Mouse (Mus musculus) lung, embryonic 14.5 days (tissue): ENCODE measurements around the gene Dnajc6. TPM values are rescaled to one million over a fixed set of nuclear protein-coding genes. Genes with fewer than 3 reads are reported as not detected.

Experiments
- ATAC-seq: fragments of 200-750 bp; cut with Nextera tagmentation; 2 replicates; pipeline ENCODE4 v1.8.0; 2017; ENCODE audit warnings: mild to moderate bottlenecking, moderate TSS enrichment, moderate library complexity; ENCODE audit not compliant: insufficient read depth
- DNase-seq: peaks from one replicate; pipeline ENCODE4 v3.0.0-alpha.2; 2015
- H3K27ac ChIP-seq: fragments of 300-500 bp; sonication (generic); 2 replicates; pipeline ENCODE4 v1.5.1; 2014; ENCODE audit warnings: low read depth, mild to moderate bottlenecking, moderate library complexity
- H3K27me3 ChIP-seq: fragments of 300-500 bp; sonication (generic); 2 replicates; pipeline ENCODE4 v1.6.1; 2014; ENCODE audit warnings: low read length, control low read depth; ENCODE audit not compliant: insufficient read depth
- H3K36me3 ChIP-seq: fragments of 300-500 bp; sonication (generic); 2 replicates; pipeline ENCODE4 v1.6.1; 2014; ENCODE audit warnings: control low read depth; ENCODE audit not compliant: insufficient read depth
- H3K4me1 ChIP-seq: fragments of 300-500 bp; sonication (generic); 2 replicates; pipeline ENCODE4 v1.6.1; 2014; ENCODE audit warnings: antibody characterized with exemption, control low read depth; ENCODE audit not compliant: insufficient read depth
- H3K4me2 ChIP-seq: fragments of 300-500 bp; sonication (generic); 2 replicates; pipeline ENCODE4 v1.6.1; 2014; ENCODE audit warnings: mild to moderate bottlenecking
- H3K4me3 ChIP-seq: fragments of 300-500 bp; sonication (generic); 2 replicates; pipeline ENCODE4 v1.5.1; 2014; ENCODE audit warnings: low read depth, low read length
- H3K9ac ChIP-seq: fragments of 300-500 bp; sonication (generic); 2 replicates; pipeline ENCODE4 v1.6.1; 2014
- H3K9me3 ChIP-seq: fragments of 300-500 bp; sonication (generic); 2 replicates; pipeline ENCODE4 v1.6.1; 2016; ENCODE audit warnings: low read depth, low read length, control low read depth
- CTCF ChIP-seq: IDR thresholded peaks from 2 replicates; pipeline ENCODE4 v1.5.1; 2016; ENCODE audit warnings: antibody characterized with exemption, low read depth
- WGBS: fragments of 180-500 bp; shearing (Covaris S2); extraction: QIAGEN DNeasy Blood & Tissue Kit; methylation state at CpG from one replicate; pipeline ENCODE4 v1.1.7; 2014; 5-methylcytosine and 5-hydroxymethylcytosine counted together
- polyA plus RNA-seq: library from polyadenylated mRNA; unstranded; fragments of >200 nt; fragmentation: Nextera tagmentation; extraction: Ambion mirVana; gene quantifications from 2 replicates; pipeline ENCODE4 v1.2.1, GENCODE M21; 2014

Gene Dnajc6
- polyA plus RNA-seq, 1 experiment from 2014 or later: 0.11 TPM

GRCm38 (mm10) chr4:101564746-101565417, 68.4 kb downstream of the Dnajc6 start:
- 71% methylated on average over 4 of the region's 4 CpGs for WGBS
- H3K4me1 ChIP-seq: no peaks in the 10 kb centered on the region
- ATAC-seq (no peak), DNase-seq (no peak)
- H3K27ac ChIP-seq: no peak overlapping the region
- no peak for TF ChIP-seq CTCF
- H3K4me2 ChIP-seq: no peak overlapping the region
- no peaks in the 10 kb centered on the region for H3K27me3 ChIP-seq
- H3K9ac ChIP-seq: no peak overlapping the region
- H3K36me3 ChIP-seq: no peaks in the 10 kb centered on the region
- H3K9me3 ChIP-seq: no peaks in the 10 kb centered on the region
- no peak overlapping the region for H3K4me3 ChIP-seq

GRCm38 (mm10) chr4:101569076-101569475, 72.6 kb downstream of the Dnajc6 start:
- no peak for ATAC-seq
- no peak for DNase-seq
- H3K9me3 ChIP-seq: no peaks in the 10 kb centered on the region
- H3K4me2 ChIP-seq: no peak overlapping the region
- no peaks in the 10 kb centered on the region for H3K27me3 ChIP-seq
- no peaks in the 10 kb centered on the region for H3K4me1 ChIP-seq
- H3K36me3 ChIP-seq: no peaks in the 10 kb centered on the region
- H3K4me3 ChIP-seq: no peak overlapping the region
- H3K27ac ChIP-seq: no peak overlapping the region
- 64% methylated on average over 7 of the region's 7 CpGs for WGBS
- TF ChIP-seq CTCF: no peak
- no peak overlapping the region for H3K9ac ChIP-seq

DNA sequence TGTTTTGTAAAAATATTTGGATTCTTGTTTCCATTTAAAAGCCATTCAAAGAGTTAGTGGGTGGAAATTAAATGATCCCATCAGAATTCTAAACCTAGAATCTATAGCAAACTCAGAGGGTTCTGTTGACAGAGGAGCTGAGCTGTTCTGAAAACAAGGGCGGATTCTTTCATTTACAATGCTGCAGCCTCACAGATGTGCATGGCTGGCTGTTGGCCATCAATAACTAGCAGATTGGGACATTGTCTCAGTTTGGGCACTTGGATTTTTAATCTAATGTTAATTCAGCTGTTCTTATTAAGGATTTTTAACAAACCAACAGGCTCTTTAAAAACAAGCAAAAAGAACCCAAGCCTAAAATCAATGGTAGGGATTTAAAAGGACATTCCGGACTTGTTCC, 75.7 kb downstream of the Dnajc6 start:
- Histone ChIP-seq H3K4me3 (no peak overlapping the region), H3K9ac (no peak overlapping the region), H3K27ac (no peak overlapping the region), H3K9me3 (no peaks in the 10 kb centered on the region), H3K4me2 (no peak overlapping the region), H3K27me3 (no peaks in the 10 kb centered on the region), H3K36me3 (no peaks in the 10 kb centered on the region), H3K4me1 (no peaks in the 10 kb centered on the region)
- no peak for ATAC-seq
- no peak for DNase-seq
- no peak for TF ChIP-seq CTCF
- WGBS: 70% methylated on average over 2 of the region's 2 CpGs

DNA sequence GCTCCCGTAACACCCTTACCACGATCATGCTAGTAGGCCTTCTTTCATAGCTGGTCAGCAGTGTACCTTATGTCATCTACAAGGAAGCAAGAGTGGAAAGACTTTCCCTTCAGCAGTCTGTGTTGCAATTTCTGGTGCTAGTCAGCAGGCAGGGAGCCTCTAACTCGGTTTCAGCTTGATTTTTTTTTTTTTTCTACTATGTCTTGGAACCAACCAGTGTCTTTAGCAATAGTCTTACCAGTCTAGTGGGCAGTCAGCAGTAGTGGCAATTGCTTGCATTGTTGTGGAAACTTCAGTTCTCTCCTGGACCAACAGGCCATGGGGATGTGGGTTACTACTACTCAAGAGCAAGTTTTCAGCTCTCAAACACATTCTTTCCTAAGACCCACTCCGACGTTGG, 78.9 kb downstream of the Dnajc6 start:
- 82% methylated on average over 5 of the region's 5 CpGs for WGBS
- Histone ChIP-seq H3K9me3 (no peaks in the 10 kb centered on the region), H3K9ac (no peak overlapping the region), H3K4me3 (no peak overlapping the region), H3K36me3 (no peaks in the 10 kb centered on the region), H3K27ac (no peak overlapping the region), H3K4me1 (no peaks in the 10 kb centered on the region), H3K4me2 (no peak overlapping the region), H3K27me3 (no peaks in the 10 kb centered on the region)
- no peak for TF ChIP-seq CTCF
- DNase-seq (no peak), ATAC-seq (no peak)

DNA sequence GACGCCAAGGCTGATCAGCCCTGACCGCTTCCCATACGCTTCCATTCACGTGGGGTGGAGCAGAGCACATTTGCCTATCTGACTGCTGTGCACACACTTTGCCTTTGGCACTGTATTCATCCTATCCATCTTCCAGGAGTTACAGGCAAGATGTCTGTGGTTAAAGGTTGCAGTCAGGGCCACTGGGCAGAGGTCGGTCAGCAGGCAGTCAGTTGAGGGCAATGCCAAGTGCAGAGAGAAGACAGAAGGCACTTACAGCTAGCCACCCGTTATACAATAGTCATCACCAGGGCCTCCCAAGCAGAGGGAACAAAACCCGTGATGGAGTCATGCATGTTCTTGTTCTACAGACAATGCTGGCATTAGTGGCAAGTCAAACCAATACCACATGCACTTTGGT, 82.3 kb downstream of the Dnajc6 start:
- 76% methylated on average over 7 of the region's 7 CpGs for WGBS
- Histone ChIP-seq H3K9ac (no peak overlapping the region), H3K27me3 (no peaks in the 10 kb centered on the region), H3K4me3 (no peak overlapping the region), H3K4me2 (no peak overlapping the region), H3K36me3 (no peaks in the 10 kb centered on the region), H3K4me1 (no peaks in the 10 kb centered on the region), H3K27ac (no peak overlapping the region), H3K9me3 (no peaks in the 10 kb centered on the region)
- no peak for TF ChIP-seq CTCF
- no peak for DNase-seq
- ATAC-seq: no peak

DNA sequence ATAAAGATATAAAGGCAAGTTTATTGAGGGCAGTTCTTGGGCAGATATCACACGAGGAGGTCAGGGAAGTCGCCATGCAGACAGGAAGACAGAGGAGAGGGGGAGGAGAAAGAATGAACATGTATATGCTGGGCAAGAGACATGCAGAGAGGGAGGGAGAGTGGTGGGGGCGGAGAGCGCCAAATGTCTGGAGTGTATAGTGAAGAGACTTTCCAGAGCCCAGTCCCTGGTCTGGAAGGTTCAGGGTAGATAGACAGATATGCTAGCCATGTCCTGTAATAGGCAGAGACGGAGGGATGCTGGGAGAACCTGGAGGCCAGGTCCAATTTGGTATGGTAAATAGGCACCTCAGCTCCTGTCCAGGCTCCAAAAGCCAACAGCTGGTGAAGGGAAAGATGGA, 83.1 kb downstream of the Dnajc6 start:
- ATAC-seq: no peak
- H3K36me3 ChIP-seq: no peaks in the 10 kb centered on the region
- DNase-seq: no peak
- TF ChIP-seq CTCF: no peak
- WGBS: 51% methylated on average over 5 of the region's 5 CpGs
- no peaks in the 10 kb centered on the region for H3K9me3 ChIP-seq
- no peak overlapping the region for H3K9ac ChIP-seq
- H3K27me3 ChIP-seq: no peaks in the 10 kb centered on the region
- no peaks in the 10 kb centered on the region for H3K4me1 ChIP-seq
- H3K4me2 ChIP-seq: no peak overlapping the region
- no peak overlapping the region for H3K27ac ChIP-seq
- no peak overlapping the region for H3K4me3 ChIP-seq

DNA sequence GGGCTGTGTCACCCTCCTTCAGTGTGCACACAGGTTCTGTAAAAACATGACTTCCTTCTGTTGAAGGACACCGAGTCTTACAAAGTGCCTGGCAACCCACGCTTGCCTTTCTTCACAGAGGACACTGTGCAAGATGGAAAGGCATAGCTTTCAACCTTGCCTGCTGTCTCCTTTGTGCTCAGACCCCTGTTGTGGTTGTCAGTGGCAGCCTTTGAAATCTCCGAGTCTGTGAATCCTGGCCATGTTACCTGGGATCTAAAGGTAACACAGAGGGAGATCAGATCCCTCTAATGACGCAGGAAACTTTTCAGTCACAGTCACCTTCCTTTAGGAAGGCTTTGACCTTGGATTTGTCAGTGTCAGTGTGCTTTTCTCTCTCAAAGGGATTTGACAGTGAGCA, 84.7 kb downstream of the Dnajc6 start:
- 76% methylated on average over 4 of the region's 4 CpGs for WGBS
- H3K9me3 ChIP-seq: no peaks in the 10 kb centered on the region
- H3K27me3 ChIP-seq: no peaks in the 10 kb centered on the region
- no peak for DNase-seq
- H3K4me2 ChIP-seq: no peak overlapping the region
- H3K9ac ChIP-seq: no peak overlapping the region
- no peak overlapping the region for H3K4me3 ChIP-seq
- no peak overlapping the region for H3K27ac ChIP-seq
- H3K4me1 ChIP-seq: no peaks in the 10 kb centered on the region
- TF ChIP-seq CTCF: no peak
- no peak for ATAC-seq
- H3K36me3 ChIP-seq: no peaks in the 10 kb centered on the region

DNA sequence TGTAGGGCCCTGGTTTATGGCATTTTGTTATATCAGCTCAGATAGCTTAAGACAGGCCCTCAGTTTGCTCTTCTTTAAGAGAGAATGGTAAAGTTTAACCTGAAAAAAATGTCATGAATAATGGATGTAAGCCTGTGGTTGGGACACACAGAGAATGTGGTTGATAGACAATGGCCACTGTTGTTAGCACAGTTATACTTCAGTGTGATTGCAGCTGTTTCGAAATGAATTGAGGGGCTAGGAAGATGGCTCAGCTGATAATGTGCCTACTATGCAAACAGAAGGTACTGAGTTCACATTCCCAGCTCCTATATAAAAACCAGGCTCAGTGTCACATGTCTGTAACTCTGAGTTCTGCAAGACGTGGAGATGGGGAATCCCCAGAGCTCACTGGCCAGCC, 86.4 kb downstream of the Dnajc6 start:
- ATAC-seq (no peak), DNase-seq (no peak)
- no peaks in the 10 kb centered on the region for H3K36me3 ChIP-seq
- no peak overlapping the region for H3K4me2 ChIP-seq
- no peak overlapping the region for H3K4me3 ChIP-seq
- no peak overlapping the region for H3K9ac ChIP-seq
- WGBS: 65% methylated on average over 2 of the region's 2 CpGs
- H3K27ac ChIP-seq: no peak overlapping the region
- H3K4me1 ChIP-seq: no peaks in the 10 kb centered on the region
- H3K27me3 ChIP-seq: no peaks in the 10 kb centered on the region
- H3K9me3 ChIP-seq: no peaks in the 10 kb centered on the region
- no peak for TF ChIP-seq CTCF
